In genomic region chr3:50421480-50422277, GRCm38 (mm10) we compare ENCODE assay signal across 9 mouse cellular contexts. TPM values are rescaled to one million over a fixed set of nuclear protein-coding genes. Genes with fewer than 3 reads are reported as not detected.
DNase-seq lines count a peak whose midpoint lies in the region; ATAC-seq and TF ChIP-seq lines count a peak whose summit lies in the region.
"Had no signal": no experiment of that assay in that cellular context is flagged by ENCODE, and none has a peak within 500 bp of the region (broad histone marks: within the 10 kb centered on the region; RNA-seq: fewer than 3 reads in every experiment).

No protein-coding gene starts in this region.

- H3K27me3 ChIP-seq in hindbrain, embryonic 12.5 days = no peaks in the 10 kb centered on the region
- no peaks in the 10 kb centered on the region for H3K27me3 ChIP-seq in stomach, postnatal 0 days (ENCODE audit: control insufficient read depth, insufficient read depth, low read length)
- H3K27me3 ChIP-seq: limb, embryonic 13.5 days had no signal

- H3K9ac ChIP-seq in hindbrain, embryonic 12.5 days = no peak overlapping the region
- H3K9ac ChIP-seq in stomach, postnatal 0 days (ENCODE audit: low read length) = no peak overlapping the region
- H3K9ac ChIP-seq: limb, embryonic 13.5 days had no signal

- H3K36me3 ChIP-seq in hindbrain, embryonic 12.5 days = no peaks in the 10 kb centered on the region
- H3K36me3 ChIP-seq in stomach, postnatal 0 days (ENCODE audit: control insufficient read depth, insufficient read depth, low read length) = no peaks in the 10 kb centered on the region
- H3K36me3 ChIP-seq: limb, embryonic 13.5 days had no signal

- no peak for DNase-seq in frontal cortex, postnatal 25 days (ENCODE audit: low spot score in 2 of 2)
- peak; percentile 32 to 65 for DNase-seq in left cerebral cortex, postnatal 25 days (ENCODE audit: low spot score in 2 of 2)
- peak; percentile 23 for DNase-seq in right cerebral cortex, postnatal 25 days
- no peak for DNase-seq in stomach, postnatal 0 days (ENCODE audit: low spot score)
- no peak for DNase-seq in kidney, postnatal 25 days

- H3K4me3 ChIP-seq in hindbrain, embryonic 12.5 days = no peak overlapping the region
- H3K4me3 ChIP-seq in stomach, postnatal 0 days (ENCODE audit: low read depth, low read length) = no peak overlapping the region
- H3K4me3 ChIP-seq: limb, embryonic 13.5 days had no signal

- H3K4me2 ChIP-seq in hindbrain, embryonic 12.5 days (replicated peaks) = no peak overlapping the region
- H3K4me2 ChIP-seq in stomach, postnatal 0 days (replicated peaks; ENCODE audit: low read depth) = no peak overlapping the region
- H3K4me2 ChIP-seq: limb, embryonic 13.5 days had no signal

- no peak overlapping the region for H3K27ac ChIP-seq in hindbrain, embryonic 12.5 days
- no peak overlapping the region for H3K27ac ChIP-seq in stomach, postnatal 0 days (replicated peaks)
- H3K27ac ChIP-seq: limb, embryonic 13.5 days had no signal

- no peak for TF ChIP-seq EP300 in stomach, postnatal 0 days (optimal IDR thresholded peaks at IDR 0.05)

- ATAC-seq in frontal cortex, adult (ENCODE audit: low TSS enrichment) = peak; percentile 80
- peak; percentile 86 for ATAC-seq in hindbrain, embryonic 12.5 days (ENCODE audit: low FRiP score)
- ATAC-seq in stomach, postnatal 0 days (ENCODE audit: low FRiP score, low TSS enrichment) = no peak
- ATAC-seq in inflammation-experienced regulatory T-cells, adult 6 months = no peak

- peaks cover 5% of the 10 kb centered on the region; the same call in 1 of the 2 replicates for H3K4me1 ChIP-seq in hindbrain, embryonic 12.5 days
- H3K4me1 ChIP-seq in stomach, postnatal 0 days (replicated peaks; ENCODE audit: control insufficient read depth, insufficient read depth) = no peaks in the 10 kb centered on the region
- H3K4me1 ChIP-seq: limb, embryonic 13.5 days had no signal

- H3K9me3 ChIP-seq in hindbrain, embryonic 12.5 days (replicated peaks) = no peaks in the 10 kb centered on the region
- H3K9me3 ChIP-seq in stomach, postnatal 0 days (ENCODE audit: control insufficient read depth, low read length) = no peaks in the 10 kb centered on the region
- H3K9me3 ChIP-seq: limb, embryonic 13.5 days had no signal

- TF ChIP-seq CTCF in stomach, postnatal 0 days (IDR thresholded peaks at IDR 0.05; ENCODE audit: low read depth) = no peak

- intact Hi-C loops in left cerebral cortex, postnatal 25 days (cut with DNase I) = loop anchor here (2.0 to 10.0 kb wide), 2 partner anchors 21 to 463 kb away; partner anchors contain the start of gene Slc7a11

- 42% methylated on average over 8 of the region's 8 CpGs for WGBS in hindbrain, embryonic 12.5 days
- WGBS in stomach, postnatal 0 days = 52% methylated on average over 8 of the region's 8 CpGs

RNA-seq across cellular contexts. Expression of gene Slc7a11, which starts 21.7 kb away (rescaled TPM):
- 1.3 and 1.6 TPM in 2 replicates for polyA plus RNA-seq in hindbrain, embryonic 12.5 days (2016; fragmentation: Nextera tagmentation; extraction: Ambion mirVana)
- total RNA-seq in left cerebral cortex, postnatal 25 days (2021) = 10 to 100 TPM; 22.9 to 26.3 TPM
- 2.3 and 2.4 TPM in 2 replicates for polyA plus RNA-seq in stomach, postnatal 0 days (2015; fragmentation: Nextera tagmentation; extraction: Ambion mirVana)
- under 1 TPM in 2 of 3 experiments, not detected in 1; 0.15 to 0.31 TPM for polyA plus RNA-seq in inflammation-experienced regulatory T-cells, adult 6 months (2017; shearing (Covaris generic))

Comparison
In these comparisons a context has a peak if more than half of its experiments do, and no peak if none do; other contexts are left out.
1. ATAC-seq: peak in frontal cortex, adult (single experiment) and hindbrain, embryonic 12.5 days (single experiment); none in stomach, postnatal 0 days (single experiment) and inflammation-experienced regulatory T-cells, adult 6 months (single experiment).
2. DNase-seq: peak in left cerebral cortex, postnatal 25 days (2 of 2) and right cerebral cortex, postnatal 25 days (single experiment); none in frontal cortex, postnatal 25 days (0 of 2), stomach, postnatal 0 days (single experiment) and kidney, postnatal 25 days (0 of 2).